Mouse (Mus musculus): ENCODE measurements around the gene Gm42688. TPM values are rescaled to one million over a fixed set of nuclear protein-coding genes. Genes with fewer than 3 reads are reported as not detected.

Gm42688 gene
- total and polyA plus RNA-seq, 3 experiments: 2.5 to 3.9 (median 2.9) TPM

DNA sequence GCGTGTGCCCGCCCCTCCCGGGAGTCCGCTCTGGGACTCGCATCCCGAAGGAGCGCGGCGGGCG lies 31.3 kb upstream of the Gm42688 start, which contains the start of gene Tlx2:
Tlx2 (minus strand) TSS at position 47 of the 64 bp plus-strand sequence.
- Histone ChIP-seq H3K36me3 (replicated peaks) (peaks cover 13% of the 10 kb centered on the region), H3K9me3 (replicated peaks) (peaks cover 33% of the 10 kb centered on the region)
- ATAC-seq (ENCODE audit: extremely low read depth, insufficient number of reproducible peaks, low FRiP score, poor library complexity, severe bottlenecking): no peak

DNA sequence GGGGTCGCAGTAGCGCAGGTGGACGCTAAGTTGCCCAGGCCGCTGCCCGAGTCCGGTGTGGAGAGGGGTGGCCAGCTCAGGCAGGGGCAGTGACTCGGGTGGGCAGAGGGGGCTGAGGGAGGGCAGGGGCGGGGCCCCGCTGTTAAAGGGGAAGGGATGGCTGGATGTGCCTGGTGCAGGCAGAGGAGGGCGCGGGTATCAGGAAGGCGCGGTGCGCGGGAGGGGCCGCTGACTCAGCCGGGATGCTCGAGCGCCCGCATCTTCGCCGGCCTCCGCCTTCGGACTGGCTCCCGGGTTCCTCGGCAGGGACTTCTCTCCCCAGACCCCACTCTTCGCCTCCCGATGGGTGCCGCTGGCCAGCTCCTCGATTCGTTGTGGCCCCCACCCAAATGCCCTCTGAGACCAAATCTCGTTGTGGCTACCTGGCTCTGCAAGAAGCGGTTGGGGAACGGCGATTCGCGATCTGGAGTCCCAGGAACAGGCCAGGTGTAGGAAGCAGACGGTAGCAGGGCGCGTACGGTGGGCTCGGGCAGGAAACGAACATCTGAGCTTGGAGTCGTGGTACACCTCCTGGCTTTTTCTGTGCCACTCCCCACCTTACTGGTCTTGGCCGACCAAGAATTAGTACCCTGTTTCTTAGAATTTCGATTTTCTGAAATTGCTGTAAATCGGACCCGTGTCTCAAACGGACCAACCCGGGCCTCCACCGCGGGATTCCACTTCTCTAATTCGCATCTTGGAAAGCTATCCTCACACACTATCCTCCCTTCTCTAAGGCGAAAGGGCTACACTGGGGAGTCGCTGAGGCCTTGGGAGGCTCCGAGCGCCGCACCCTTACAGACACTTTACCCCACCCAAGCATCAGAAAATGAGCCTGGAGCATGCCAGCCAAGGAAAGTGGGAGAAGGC lies 30.9 kb upstream of the Gm42688 start:
- Histone ChIP-seq H3K4me1 (ENCODE audit: insufficient read depth, low read depth, low read length) (no peaks in the 10 kb centered on the region; the same call in 1 of the 2 replicates), H3K36me3 (replicated peaks) (peaks cover 11% of the 10 kb centered on the region), H3K4me3 (ENCODE audit: low read depth, low read length) (peak overlapping the region; percentile 23; the same call in 1 of the 2 replicates), H3K9me3 (replicated peaks) (peaks cover 33% of the 10 kb centered on the region), H3K27me3 (ENCODE audit: insufficient read depth, low read length) (peaks cover 44% of the 10 kb centered on the region)
- TF ChIP-seq CTCF (IDR thresholded peaks at IDR 0.05; ENCODE audit: low read depth, low read length): no peak
- no peak for TF ChIP-seq TAL1 (conservative IDR thresholded peaks at IDR 0.05; ENCODE audit: low read depth, low read length)
- no peak for TF ChIP-seq POLR2AphosphoS5 (IDR thresholded peaks at IDR 0.05; ENCODE audit: insufficient replicate concordance, low read depth, low read length)
- TF ChIP-seq GATA2 (IDR thresholded peaks at IDR 0.05; ENCODE audit: borderline replicate concordance, low read depth, low read length): no peak
- TF ChIP-seq GATA1 (IDR thresholded peaks at IDR 0.05; ENCODE audit: borderline replicate concordance, low read length): no peak
- DNase-seq (ENCODE audit: low spot score) (no peak), ATAC-seq (ENCODE audit: extremely low read depth, insufficient number of reproducible peaks, low FRiP score, poor library complexity, severe bottlenecking) (no peak)

More for the DNA sequence above, 31.3 kb upstream of the Gm42688 start, which contains the start of gene Tlx2:
- TF ChIP-seq TAL1 (conservative IDR thresholded peaks at IDR 0.05; ENCODE audit: low read depth, low read length) (no peak), GATA1 (IDR thresholded peaks at IDR 0.05; ENCODE audit: borderline replicate concordance, low read length) (no peak), POLR2AphosphoS5 (IDR thresholded peaks at IDR 0.05; ENCODE audit: insufficient replicate concordance, low read depth, low read length) (no peak)
- Histone ChIP-seq H3K27me3 (ENCODE audit: insufficient read depth, low read length) (peaks cover 44% of the 10 kb centered on the region), H3K4me3 (ENCODE audit: low read depth, low read length) (peak within 1 kb of the TSS; percentile 23; the same call in 1 of the 2 replicates), H3K4me1 (ENCODE audit: insufficient read depth, low read depth, low read length) (no peaks in the 10 kb centered on the region)
- no peak for DNase-seq (ENCODE audit: low spot score)

- TF ChIP-seq GATA2 (IDR thresholded peaks at IDR 0.05; ENCODE audit: borderline replicate concordance, low read depth, low read length): no peak
- no peak for TF ChIP-seq GATA1 (IDR thresholded peaks at IDR 0.05; ENCODE audit: borderline replicate concordance, low read length)
- TF ChIP-seq CTCF (IDR thresholded peaks at IDR 0.05; ENCODE audit: low read depth, low read length): no peak
- no peak for TF ChIP-seq TAL1 (conservative IDR thresholded peaks at IDR 0.05; ENCODE audit: low read depth, low read length)
- TF ChIP-seq POLR2AphosphoS5 (IDR thresholded peaks at IDR 0.05; ENCODE audit: insufficient replicate concordance, low read depth, low read length): no peak
- Histone ChIP-seq H3K36me3 (replicated peaks) (peaks cover 7% of the 10 kb centered on the region), H3K4me1 (ENCODE audit: insufficient read depth, low read depth, low read length) (no peaks in the 10 kb centered on the region; the same call in 1 of the 2 replicates), H3K9me3 (replicated peaks) (peaks cover 33% of the 10 kb centered on the region), H3K27me3 (ENCODE audit: insufficient read depth, low read length) (peaks cover 44% of the 10 kb centered on the region), H3K4me3 (ENCODE audit: low read depth, low read length) (no peak overlapping the region; the same call in 1 of the 2 replicates)
- ATAC-seq (ENCODE audit: extremely low read depth, insufficient number of reproducible peaks, low FRiP score, poor library complexity, severe bottlenecking) (no peak), DNase-seq (ENCODE audit: low spot score) (no peak)
These were observed 30.2 kb upstream of the Gm42688 start for GRCm38 (mm10) chr6:83071220-83071619.

- no peak for ATAC-seq (ENCODE audit: extremely low read depth, insufficient number of reproducible peaks, low FRiP score, poor library complexity, severe bottlenecking)
- no peak for DNase-seq (ENCODE audit: low spot score)
- Histone ChIP-seq H3K27me3 (ENCODE audit: insufficient read depth, low read length) (peaks cover 31% of the 10 kb centered on the region), H3K4me1 (ENCODE audit: insufficient read depth, low read depth, low read length) (peaks cover 23% of the 10 kb centered on the region), H3K36me3 (replicated peaks) (peaks cover 11% of the 10 kb centered on the region), H3K4me3 (ENCODE audit: low read depth, low read length) (no peak overlapping the region), H3K9me3 (replicated peaks) (peaks cover 15% of the 10 kb centered on the region)
- TF ChIP-seq GATA1 (IDR thresholded peaks at IDR 0.05; ENCODE audit: borderline replicate concordance, low read length): no peak
- TF ChIP-seq TAL1 (conservative IDR thresholded peaks at IDR 0.05; ENCODE audit: low read depth, low read length): no peak
- TF ChIP-seq CTCF (IDR thresholded peaks at IDR 0.05; ENCODE audit: low read depth, low read length): no peak
- no peak for TF ChIP-seq POLR2AphosphoS5 (IDR thresholded peaks at IDR 0.05; ENCODE audit: insufficient replicate concordance, low read depth, low read length)
- TF ChIP-seq GATA2 (IDR thresholded peaks at IDR 0.05; ENCODE audit: borderline replicate concordance, low read depth, low read length): no peak
These were observed 26.4 kb upstream of the Gm42688 start for GRCm38 (mm10) chr6:83074979-83075378.

- H3K4me1 ChIP-seq (ENCODE audit: insufficient read depth, low read depth, low read length): peaks cover 26% of the 10 kb centered on the region
- peaks cover 4% of the 10 kb centered on the region for H3K27me3 ChIP-seq (ENCODE audit: insufficient read depth, low read length)
- H3K9me3 ChIP-seq (replicated peaks): no peaks in the 10 kb centered on the region
- peak within 1 kb of the TSS; percentile 91 for H3K4me3 ChIP-seq (ENCODE audit: low read depth, low read length)
- DNase-seq (ENCODE audit: low spot score) (peak; percentile 58), ATAC-seq (ENCODE audit: extremely low read depth, insufficient number of reproducible peaks, low FRiP score, poor library complexity, severe bottlenecking) (peak; percentile 89)
- peaks cover 37% of the 10 kb centered on the region for H3K36me3 ChIP-seq (replicated peaks)
- TF ChIP-seq TAL1 (conservative IDR thresholded peaks at IDR 0.05; ENCODE audit: low read depth, low read length) (no peak), GATA1 (IDR thresholded peaks at IDR 0.05; ENCODE audit: borderline replicate concordance, low read length) (no peak), GATA2 (IDR thresholded peaks at IDR 0.05; ENCODE audit: borderline replicate concordance, low read depth, low read length) (no peak), CTCF (IDR thresholded peaks at IDR 0.05; ENCODE audit: low read depth, low read length) (no peak), POLR2AphosphoS5 (IDR thresholded peaks at IDR 0.05; ENCODE audit: insufficient replicate concordance, low read depth, low read length) (no peak)
These were observed 23.6 kb upstream of the Gm42688 start, which contains the start of gene Pcgf1 for GRCm38 (mm10) chr6:83077630-83078323. TSS of gene Pcgf1 (plus strand) at chr6:83077869.

GRCm38 (mm10) chr6:83078324-83078858 lies 23.0 kb upstream of the Gm42688 start:
- no peak for TF ChIP-seq CTCF (IDR thresholded peaks at IDR 0.05; ENCODE audit: low read depth, low read length)
- ATAC-seq (ENCODE audit: extremely low read depth, insufficient number of reproducible peaks, low FRiP score, poor library complexity, severe bottlenecking) (peak; percentile 50; the same call in 1 of the 2 replicates), DNase-seq (ENCODE audit: low spot score) (peak; percentile 99)
- H3K9me3 ChIP-seq (replicated peaks): no peaks in the 10 kb centered on the region
- peak overlapping the region; percentile 91 for H3K4me3 ChIP-seq (ENCODE audit: low read depth, low read length)
- peaks cover 26% of the 10 kb centered on the region for H3K4me1 ChIP-seq (ENCODE audit: insufficient read depth, low read depth, low read length)
- H3K36me3 ChIP-seq (replicated peaks): peaks cover 42% of the 10 kb centered on the region
- peaks cover 3% of the 10 kb centered on the region for H3K27me3 ChIP-seq (ENCODE audit: insufficient read depth, low read length)

Data from G1E (cell line).